Mouse (Mus musculus) adrenal gland, adult (tissue): ENCODE results near the gene Rassf6.

Experiments
- DNase-seq, 2 experiments: peaks; one replicate each; pipeline ENCODE4 v3.0.0; 2022 to 2023; ENCODE audit warnings: low spot score in 1 of 2; ENCODE audit not compliant: inconsistent age in 2 of 2

Rassf6 gene

GRCm38 (mm10) chr5:90577751-90578150 lies 62.7 kb downstream of the Rassf6 start:
- DNase-seq, result no peak

DNA sequence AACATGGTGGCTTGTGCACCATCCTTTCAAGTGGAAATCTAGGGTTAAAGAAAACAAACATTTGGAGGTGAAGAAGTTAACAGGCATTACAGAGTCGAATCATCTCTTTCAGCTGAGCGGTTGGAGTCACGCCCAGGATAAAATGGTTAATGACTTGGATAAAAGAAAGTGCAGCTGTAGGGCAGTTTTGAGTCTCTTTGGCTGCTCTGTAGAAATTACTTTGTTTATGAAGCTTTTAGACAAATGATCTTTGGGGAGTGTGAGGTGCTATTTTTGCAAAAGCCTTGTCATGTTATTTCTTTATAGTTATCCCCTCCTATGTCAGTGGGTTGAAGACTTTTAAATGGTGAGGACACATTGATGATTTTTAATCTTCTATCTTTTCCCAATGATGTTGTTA lies 69.2 kb downstream of the Rassf6 start:
- no peak for DNase-seq

GRCm38 (mm10) chr5:90568338-90568737 lies 72.1 kb downstream of the Rassf6 start:
- no peak for DNase-seq

- DNase-seq, result no peak
These were observed 72.7 kb downstream of the Rassf6 start for GRCm38 (mm10) chr5:90567788-90568187.

- no peak for DNase-seq
These were observed 75.3 kb downstream of the Rassf6 start for GRCm38 (mm10) chr5:90565205-90565604.

GRCm38 (mm10) chr5:90564161-90564560 lies 76.3 kb downstream of the Rassf6 start:
- DNase-seq, result no peak

GRCm38 (mm10) chr5:90562880-90563279 lies 77.6 kb downstream of the Rassf6 start:
- DNase-seq, result no peak

- DNase-seq, result no peak
These were observed 78.7 kb downstream of the Rassf6 start for GRCm38 (mm10) chr5:90561721-90562275.

GRCm38 (mm10) chr5:90560743-90561142 lies 79.7 kb downstream of the Rassf6 start, which contains the start of gene 5830473C10Rik:
Gene 5830473C10Rik, plus strand, starts transcription at chr5:90561107.
- DNase-seq, result no peak

- DNase-seq, result no peak
These were observed 84.4 kb downstream of the Rassf6 start for GRCm38 (mm10) chr5:90556052-90556451.
